Mouse (Mus musculus) heart, postnatal 0 days (tissue): ENCODE results near the gene Tprn.

Source experiments
- CTCF ChIP-seq: IDR thresholded peaks from 2 replicates; pipeline ENCODE4 v1.5.1; 2016; ENCODE audit warnings: antibody characterized with exemption, control low read depth, low read depth
- EP300 ChIP-seq: IDR thresholded peaks from 2 replicates; pipeline ENCODE4 v1.6.1; 2016; ENCODE audit warnings: antibody characterized with exemption, low read depth

DNA sequence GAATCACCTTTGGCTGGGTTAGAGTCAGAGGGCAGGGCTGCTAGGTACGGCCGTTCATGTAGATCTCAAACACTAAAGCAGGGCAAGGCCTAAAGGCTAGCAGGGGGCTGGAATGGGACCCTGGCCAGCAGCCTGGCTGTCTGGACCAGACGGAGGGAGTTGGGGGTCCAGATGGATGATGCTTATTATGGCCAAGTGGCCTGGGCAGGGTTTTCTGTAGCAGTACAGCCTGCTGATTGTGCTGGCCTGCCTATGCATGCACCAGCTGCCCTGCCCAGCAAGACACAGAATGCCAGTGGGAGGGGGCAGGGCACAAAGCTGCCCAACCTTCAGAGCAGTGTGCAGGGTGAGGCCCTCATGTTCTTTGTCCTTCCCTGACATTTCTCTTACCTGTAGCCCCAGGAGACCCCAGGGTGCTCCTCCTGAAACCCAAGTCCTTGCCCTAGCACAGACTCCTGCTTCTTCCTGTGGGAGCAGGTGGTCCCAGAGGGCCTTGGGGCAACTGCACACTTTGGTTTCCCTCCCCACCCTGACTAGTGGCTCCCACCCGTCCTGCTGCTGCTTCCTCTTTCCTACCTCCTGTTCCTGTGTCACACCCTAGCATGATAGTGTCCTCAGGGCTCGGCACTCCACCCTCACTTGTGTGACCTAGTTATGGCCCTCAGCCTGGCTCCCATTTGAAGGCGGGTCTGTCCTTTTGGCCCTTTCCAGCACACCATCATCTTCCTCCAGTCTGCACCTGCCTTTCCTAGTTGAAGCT lies 3.7 kb downstream of the Tprn start:
- TF ChIP-seq CTCF (no peak), EP300 (no peak)
